Mouse (Mus musculus) heart, embryonic 15.5 days (tissue): ENCODE results near the gene 2200002D01Rik. TPM values are rescaled to one million over a fixed set of nuclear protein-coding genes. Genes with fewer than 3 reads are reported as not detected.
A peak's percentile ranks its signal among the peaks of the same experiment; 100 is the strongest.

ENCODE experiments used
- ATAC-seq: fragments of 200-750 bp; cut with Nextera tagmentation; replicated peaks from 2 replicates; pipeline ENCODE4 v1.8.0; 2017; ENCODE audit warnings: low read depth, moderate TSS enrichment; ENCODE audit not compliant: insufficient number of reproducible peaks, insufficient read depth, low FRiP score
- H3K27ac ChIP-seq: fragments of 300-500 bp; sonication (generic); 2 replicates; pipeline ENCODE4 v1.5.1; 2015; ENCODE audit warnings: mild to moderate bottlenecking, inconsistent platforms
- H3K27me3 ChIP-seq: fragments of 300-500 bp; sonication (generic); 2 replicates; pipeline ENCODE4 v1.6.1; 2015; ENCODE audit warnings: inconsistent platforms
- H3K36me3 ChIP-seq: fragments of 300-500 bp; sonication (generic); 2 replicates; pipeline ENCODE4 v1.6.1; 2015; ENCODE audit warnings: mild to moderate bottlenecking, inconsistent platforms
- H3K4me1 ChIP-seq: fragments of 300-500 bp; sonication (generic); replicated peaks from 2 replicates; pipeline ENCODE4 v1.6.1; 2015; ENCODE audit warnings: inconsistent platforms
- H3K4me2 ChIP-seq: fragments of 300-500 bp; sonication (generic); 2 replicates; pipeline ENCODE4 v1.6.1; 2015; ENCODE audit warnings: inconsistent platforms, mild to moderate bottlenecking, moderate library complexity
- H3K4me3 ChIP-seq: fragments of 300-500 bp; sonication (generic); 2 replicates; pipeline ENCODE4 v1.5.1; 2015; ENCODE audit warnings: mild to moderate bottlenecking, inconsistent platforms
- H3K9ac ChIP-seq: fragments of 300-500 bp; sonication (generic); 2 replicates; pipeline ENCODE4 v1.6.1; 2015; ENCODE audit warnings: mild to moderate bottlenecking, inconsistent platforms
- H3K9me3 ChIP-seq: fragments of 300-500 bp; sonication (generic); replicated peaks from 2 replicates; pipeline ENCODE4 v1.6.1; 2016; ENCODE audit warnings: inconsistent platforms
- WGBS: fragments of 180-500 bp; shearing (Covaris S2); methylation state at CpG from one replicate; pipeline ENCODE4 v1.1.7; 2015; ENCODE audit warnings: mixed read lengths; 5-methylcytosine and 5-hydroxymethylcytosine counted together
- polyA plus RNA-seq: library from polyadenylated mRNA; unstranded; fragments of >200 nt; fragmentation: Nextera tagmentation; extraction: Ambion mirVana; gene quantifications from 2 replicates; pipeline ENCODE4 v1.2.1, GENCODE M21; 2015

2200002D01Rik gene
- 6.3 and 7.1 TPM in 2 replicates for polyA plus RNA-seq

- H3K27me3 ChIP-seq, result no peaks in the 10 kb centered on the region
- 14% methylated on average over 20 of the region's 20 CpGs for WGBS
- peaks cover 22% of the 10 kb centered on the region for H3K36me3 ChIP-seq
- peak; percentile 33; the same call in 1 of the 2 replicates for ATAC-seq
- H3K4me2 ChIP-seq, result peak within 1 kb of the TSS; percentile 72
- peaks cover 22% of the 10 kb centered on the region for H3K4me1 ChIP-seq
- H3K27ac ChIP-seq, result peak within 1 kb of the TSS; percentile 31; the same call in 1 of the 2 replicates
- peak within 1 kb of the TSS; percentile 43 for H3K4me3 ChIP-seq
- H3K9me3 ChIP-seq, result no peaks in the 10 kb centered on the region
- H3K9ac ChIP-seq, result peak within 1 kb of the TSS; percentile 38
These were observed at the start of gene 2200002D01Rik for GRCm38 (mm10) chr7:29248261-29248841. Gene 2200002D01Rik (minus strand): TSS chr7:29248466.

GRCm38 (mm10) chr7:29296998-29297397 lies 48.7 kb upstream of the 2200002D01Rik start:
- H3K4me3 ChIP-seq, result no peak overlapping the region
- H3K4me2 ChIP-seq, result no peak overlapping the region
- no peaks in the 10 kb centered on the region for H3K36me3 ChIP-seq
- 10% methylated on average over 10 of the region's 10 CpGs for WGBS
- no peak overlapping the region for H3K27ac ChIP-seq
- no peaks in the 10 kb centered on the region for H3K9me3 ChIP-seq
- no peak overlapping the region for H3K9ac ChIP-seq
- H3K4me1 ChIP-seq, result peaks cover 13% of the 10 kb centered on the region
- peaks cover 22% of the 10 kb centered on the region for H3K27me3 ChIP-seq
- ATAC-seq, result no peak

- no peak for ATAC-seq
These were observed 47.8 kb upstream of the 2200002D01Rik start for GRCm38 (mm10) chr7:29295861-29296647.

GRCm38 (mm10) chr7:29294111-29294761 lies 46.0 kb upstream of the 2200002D01Rik start:
- Histone ChIP-seq H3K4me2 (no peak overlapping the region), H3K27me3 (peaks cover 8% of the 10 kb centered on the region), H3K27ac (no peak overlapping the region), H3K9me3 (no peaks in the 10 kb centered on the region), H3K36me3 (no peaks in the 10 kb centered on the region), H3K4me1 (peaks cover 31% of the 10 kb centered on the region), H3K9ac (no peak overlapping the region), H3K4me3 (no peak overlapping the region)
- WGBS, result 66% methylated on average over 13 of the region's 13 CpGs
- no peak for ATAC-seq

More at GRCm38 (mm10) chr7:29295861-29296647, 47.8 kb upstream of the 2200002D01Rik start:
- Histone ChIP-seq H3K27me3 (peaks cover 18% of the 10 kb centered on the region), H3K36me3 (no peaks in the 10 kb centered on the region), H3K27ac (no peak overlapping the region), H3K9ac (no peak overlapping the region), H3K4me2 (no peak overlapping the region), H3K4me1 (peaks cover 17% of the 10 kb centered on the region), H3K4me3 (no peak overlapping the region), H3K9me3 (no peaks in the 10 kb centered on the region)
- WGBS, result 72% methylated on average over 24 of the region's 24 CpGs

DNA sequence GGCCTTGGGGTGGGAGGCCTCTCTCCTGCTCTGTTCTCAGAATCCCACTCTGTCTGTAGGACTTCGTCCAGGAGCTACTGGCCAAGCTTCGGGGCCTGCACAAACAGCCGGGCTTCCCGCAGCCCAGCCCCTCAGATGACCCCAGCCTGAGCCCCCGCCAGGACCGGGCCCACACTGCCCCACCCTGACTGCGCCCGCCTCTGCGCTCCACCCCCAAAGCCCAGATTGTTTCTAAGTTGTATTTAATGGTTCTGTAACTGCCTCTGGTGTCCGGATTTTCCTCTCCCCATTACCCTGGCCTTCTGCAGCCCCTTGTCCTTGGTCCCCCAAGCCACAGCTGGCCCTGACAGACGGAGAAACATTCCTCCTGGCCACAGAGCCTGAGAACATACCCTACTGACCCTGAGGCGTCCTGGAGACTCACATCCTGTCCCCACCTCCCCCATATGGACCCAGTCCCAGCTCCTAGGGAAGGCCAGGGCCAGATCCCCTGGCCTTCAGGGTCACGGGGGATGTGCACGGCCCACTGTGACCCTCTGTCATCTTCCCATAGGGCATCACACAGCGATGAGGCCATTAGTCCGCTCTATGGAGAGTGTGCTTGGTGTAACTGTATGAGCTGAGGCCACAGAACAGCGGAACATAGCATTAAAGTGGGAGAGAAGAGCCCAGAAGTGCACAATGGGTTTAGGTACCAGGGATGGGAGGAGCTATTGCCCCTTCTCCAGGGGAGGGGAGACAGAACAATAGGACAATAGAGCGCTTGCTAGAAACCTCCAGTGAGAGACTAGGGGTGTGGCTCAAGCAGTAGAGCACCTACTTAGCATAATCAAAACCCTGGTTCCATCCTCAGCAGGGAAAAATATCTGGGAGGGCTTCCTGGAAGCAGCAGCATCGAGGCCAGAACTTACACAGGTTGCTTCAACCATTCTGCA lies 45.1 kb upstream of the 2200002D01Rik start:
- no peak overlapping the region for H3K9ac ChIP-seq
- H3K36me3 ChIP-seq, result no peaks in the 10 kb centered on the region
- H3K27me3 ChIP-seq, result peaks cover 11% of the 10 kb centered on the region
- no peak; the same call in 1 of the 2 replicates for ATAC-seq
- no peak overlapping the region for H3K4me3 ChIP-seq
- H3K27ac ChIP-seq, result peak overlapping the region; percentile 65
- peaks cover 39% of the 10 kb centered on the region for H3K4me1 ChIP-seq
- no peak overlapping the region for H3K4me2 ChIP-seq
- WGBS, result 45% methylated on average over 19 of the region's 19 CpGs
- H3K9me3 ChIP-seq, result no peaks in the 10 kb centered on the region

GRCm38 (mm10) chr7:29292458-29293098 lies 44.3 kb upstream of the 2200002D01Rik start:
- WGBS, result 30% methylated on average over 8 of the region's 8 CpGs
- no peak overlapping the region for H3K4me3 ChIP-seq

GRCm38 (mm10) chr7:29291616-29292457 lies 43.6 kb upstream of the 2200002D01Rik start:
- ATAC-seq, result no peak
- H3K9ac ChIP-seq, result no peak overlapping the region
- 31% methylated on average over 6 of the region's 7 CpGs for WGBS

More at GRCm38 (mm10) chr7:29292458-29293098, 44.3 kb upstream of the 2200002D01Rik start:
- H3K27ac ChIP-seq, result peak overlapping the region; percentile 65
- H3K27me3 ChIP-seq, result peaks cover 12% of the 10 kb centered on the region
- peak; percentile 36; the same call in 1 of the 2 replicates for ATAC-seq
- H3K4me2 ChIP-seq, result peak overlapping the region; percentile 16; the same call in 1 of the 2 replicates
- no peak overlapping the region for H3K9ac ChIP-seq
- H3K9me3 ChIP-seq, result no peaks in the 10 kb centered on the region
- no peaks in the 10 kb centered on the region for H3K36me3 ChIP-seq
- peaks cover 39% of the 10 kb centered on the region for H3K4me1 ChIP-seq

GRCm38 (mm10) chr7:29290691-29291485 lies 42.6 kb upstream of the 2200002D01Rik start:
- H3K4me2 ChIP-seq, result peak overlapping the region; percentile 95
- no peak for ATAC-seq
- peaks cover 37% of the 10 kb centered on the region for H3K4me1 ChIP-seq
- no peaks in the 10 kb centered on the region for H3K36me3 ChIP-seq
- H3K9me3 ChIP-seq, result no peaks in the 10 kb centered on the region
- peak overlapping the region; percentile 69 for H3K27ac ChIP-seq
- peak overlapping the region; percentile 69 for H3K4me3 ChIP-seq
- 55% methylated on average over 11 of the region's 11 CpGs for WGBS
- peak overlapping the region; percentile 34 for H3K9ac ChIP-seq
- H3K27me3 ChIP-seq, result peaks cover 12% of the 10 kb centered on the region; the same call in 1 of the 2 replicates

More at GRCm38 (mm10) chr7:29291616-29292457, 43.6 kb upstream of the 2200002D01Rik start:
- H3K4me2 ChIP-seq, result peak overlapping the region; percentile 95; the same call in 1 of the 2 replicates
- H3K36me3 ChIP-seq, result no peaks in the 10 kb centered on the region
- H3K9me3 ChIP-seq, result no peaks in the 10 kb centered on the region
- H3K27ac ChIP-seq, result peak overlapping the region; percentile 69
- H3K4me1 ChIP-seq, result peaks cover 37% of the 10 kb centered on the region
- H3K4me3 ChIP-seq, result no peak overlapping the region
- peaks cover 12% of the 10 kb centered on the region; the same call in 1 of the 2 replicates for H3K27me3 ChIP-seq

DNA sequence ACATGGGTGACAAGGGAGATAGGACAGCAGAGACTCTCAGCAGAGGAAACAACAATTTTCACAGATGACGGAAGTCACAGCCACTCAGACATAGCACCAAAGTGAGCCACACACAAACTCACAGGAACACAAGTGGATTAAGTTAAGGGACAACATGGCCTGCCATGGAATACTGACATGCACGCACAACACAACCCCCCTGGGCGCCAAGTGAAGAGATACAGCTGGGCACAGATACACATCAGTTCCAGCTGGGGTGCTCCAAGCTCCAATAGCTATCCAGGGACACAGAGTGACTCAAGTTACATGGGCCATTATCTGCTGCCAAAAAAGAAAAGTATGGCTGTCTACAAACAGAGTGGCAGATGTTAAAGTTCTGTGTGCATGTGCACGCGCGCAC lies 41.6 kb upstream of the 2200002D01Rik start:
- peaks cover 37% of the 10 kb centered on the region for H3K4me1 ChIP-seq
- H3K27ac ChIP-seq, result peak overlapping the region; percentile 69
- H3K9ac ChIP-seq, result peak overlapping the region; percentile 62; the same call in 1 of the 2 replicates
- peak overlapping the region; percentile 69 for H3K4me3 ChIP-seq
- H3K9me3 ChIP-seq, result no peaks in the 10 kb centered on the region
- WGBS, result 79% methylated on average over 6 of the region's 6 CpGs
- H3K36me3 ChIP-seq, result no peaks in the 10 kb centered on the region
- H3K27me3 ChIP-seq, result peaks cover 16% of the 10 kb centered on the region
- ATAC-seq, result no peak
- H3K4me2 ChIP-seq, result peak overlapping the region; percentile 95
